Mouse (Mus musculus): ENCODE results near the gene Isg20l2. TPM values are rescaled to one million over a fixed set of nuclear protein-coding genes. Genes with fewer than 3 reads are reported as not detected.
A peak's percentile ranks its signal among the peaks of the same experiment; 100 is the strongest.

Gene Isg20l2
- polyA plus RNA-seq, 1 experiment from 2014 or later: 49.9 TPM

- no peak for ATAC-seq
- H3K36me3 ChIP-seq: peaks cover 33% of the 10 kb centered on the region
Observed at GRCm38 (mm10) chr3:87918551-87918950, 11.6 kb upstream of the Isg20l2 start.

GRCm38 (mm10) chr3:87919336-87920108, 10.6 kb upstream of the Isg20l2 start, which contains the start of gene Mrpl24:
Gene Mrpl24, plus strand, starts transcription at chr3:87919506.
- H3K36me3 ChIP-seq: peaks cover 34% of the 10 kb centered on the region
- under 1% methylated on average over 30 of the region's 30 CpGs for WGBS

More at GRCm38 (mm10) chr3:87918551-87918950, 11.6 kb upstream of the Isg20l2 start:
- Histone ChIP-seq H3K4me3 (replicated peaks) (no peak overlapping the region), H3K27ac (no peak overlapping the region), H3K9me3 (no peaks in the 10 kb centered on the region), H3K4me1 (replicated peaks) (peaks cover 8% of the 10 kb centered on the region), H3K27me3 (replicated peaks) (no peaks in the 10 kb centered on the region), H3K4me2 (replicated peaks) (no peak overlapping the region), H3K9ac (no peak overlapping the region)
- WGBS: 86% methylated on average over 1 of the region's 1 CpGs

DNA sequence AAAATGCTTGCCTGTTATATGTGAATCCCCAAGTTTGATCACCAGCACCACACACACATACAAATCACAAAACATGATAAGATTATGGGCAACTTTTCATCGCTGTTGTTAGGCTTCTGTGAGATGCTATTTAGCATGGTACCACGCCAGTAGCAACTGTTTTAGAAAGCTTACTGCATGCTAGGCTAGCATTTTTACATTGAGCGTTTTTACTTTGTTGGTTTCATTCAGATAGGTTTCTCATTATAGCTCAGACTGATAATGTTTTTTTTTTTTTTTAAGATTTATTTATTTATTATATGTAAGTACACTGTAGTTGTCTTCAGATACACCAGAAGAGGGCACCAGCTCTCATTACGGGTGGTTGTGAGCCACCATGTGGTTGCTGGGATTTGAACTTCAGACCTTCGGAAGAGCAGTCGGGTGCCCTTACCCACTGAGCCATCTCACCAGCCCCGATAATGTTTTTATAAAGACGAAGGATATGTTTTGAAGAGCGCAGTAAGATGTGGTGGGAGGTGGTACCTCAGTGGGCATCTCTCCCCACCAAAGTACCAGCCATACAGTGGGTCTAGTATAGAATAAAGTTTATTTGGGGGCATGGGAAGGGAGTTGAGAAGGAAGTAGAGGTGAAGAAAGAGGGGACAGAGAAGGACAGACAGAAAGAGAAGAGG, 9.7 kb upstream of the Isg20l2 start:
- Histone ChIP-seq H3K4me3 (replicated peaks) (peak overlapping the region; percentile 52), H3K4me1 (replicated peaks) (peaks cover 8% of the 10 kb centered on the region), H3K9ac (0 out of 2 replicates have a peak overlapping the region, but pooled peaks have one; percentile 63), H3K27me3 (replicated peaks) (no peaks in the 10 kb centered on the region), H3K4me2 (replicated peaks) (peak overlapping the region; percentile 70), H3K27ac (no peak overlapping the region), H3K36me3 (peaks cover 37% of the 10 kb centered on the region), H3K9me3 (no peaks in the 10 kb centered on the region)
- no peak for ATAC-seq
- 65% methylated on average over 9 of the region's 9 CpGs for WGBS

More at GRCm38 (mm10) chr3:87919336-87920108, 10.6 kb upstream of the Isg20l2 start, which contains the start of gene Mrpl24:
- Histone ChIP-seq H3K4me2 (replicated peaks) (peak within 1 kb of the TSS; percentile 70), H3K9ac (peak within 1 kb of the TSS; percentile 63), H3K27ac (peak within 1 kb of the TSS; percentile 60), H3K27me3 (replicated peaks) (no peaks in the 10 kb centered on the region), H3K4me1 (replicated peaks) (peaks cover 8% of the 10 kb centered on the region), H3K4me3 (replicated peaks) (peak within 1 kb of the TSS; percentile 52), H3K9me3 (no peaks in the 10 kb centered on the region)
- ATAC-seq: peak; percentile 83

DNA sequence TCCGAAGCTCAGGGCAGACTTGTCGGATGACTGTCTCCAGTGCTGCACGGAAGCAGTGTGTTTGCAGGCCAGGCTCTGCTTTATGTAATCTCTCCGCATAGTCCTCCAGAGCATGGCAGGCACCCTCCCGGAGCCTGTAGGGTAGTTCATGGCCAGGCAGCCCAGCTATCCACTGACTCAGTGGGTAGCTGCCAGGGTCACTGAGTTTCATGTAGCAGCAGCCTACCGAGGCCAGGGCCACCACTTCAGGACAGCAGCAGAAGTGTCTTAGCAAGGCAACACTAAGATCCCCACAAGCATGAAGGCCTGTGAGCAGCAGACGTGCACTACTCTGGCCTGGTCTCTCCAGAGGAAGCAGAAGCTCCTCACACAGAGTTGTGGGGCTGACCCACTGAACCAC, 5.1 kb upstream of the Isg20l2 start:
- 82% methylated on average over 7 of the region's 7 CpGs for WGBS
- no peak overlapping the region for H3K9ac ChIP-seq
- no peaks in the 10 kb centered on the region for H3K9me3 ChIP-seq
- no peaks in the 10 kb centered on the region for H3K27me3 ChIP-seq (replicated peaks)
- H3K4me1 ChIP-seq (replicated peaks): peaks cover 15% of the 10 kb centered on the region
- no peak overlapping the region for H3K27ac ChIP-seq
- H3K4me3 ChIP-seq (replicated peaks): no peak overlapping the region
- no peak overlapping the region for H3K4me2 ChIP-seq (replicated peaks)
- ATAC-seq: no peak
- H3K36me3 ChIP-seq: peaks cover 45% of the 10 kb centered on the region

- H3K27me3 ChIP-seq (replicated peaks): no peaks in the 10 kb centered on the region
- ATAC-seq: no peak
- no peak overlapping the region for H3K4me3 ChIP-seq (replicated peaks)
- no peak overlapping the region for H3K27ac ChIP-seq
- peaks cover 47% of the 10 kb centered on the region for H3K36me3 ChIP-seq
- 95% methylated on average over 5 of the region's 5 CpGs for WGBS
- H3K4me1 ChIP-seq (replicated peaks): peaks cover 21% of the 10 kb centered on the region
- H3K9me3 ChIP-seq: no peaks in the 10 kb centered on the region
- no peak overlapping the region for H3K9ac ChIP-seq
- no peak overlapping the region for H3K4me2 ChIP-seq (replicated peaks)
Observed at GRCm38 (mm10) chr3:87927452-87927851, 2.7 kb upstream of the Isg20l2 start.

GRCm38 (mm10) chr3:87929341-87930077, 605 bp upstream of the Isg20l2 start:
- Histone ChIP-seq H3K27me3 (replicated peaks) (no peaks in the 10 kb centered on the region), H3K9me3 (no peaks in the 10 kb centered on the region), H3K27ac (peak overlapping the region; percentile 84), H3K36me3 (peaks cover 33% of the 10 kb centered on the region), H3K4me2 (replicated peaks) (peak overlapping the region; percentile 76), H3K4me1 (replicated peaks) (peaks cover 29% of the 10 kb centered on the region), H3K4me3 (replicated peaks) (peak overlapping the region; percentile 83), H3K9ac (peak overlapping the region; percentile 96)
- ATAC-seq: peak; percentile 60
- 6% methylated on average over 26 of the region's 26 CpGs for WGBS

- Histone ChIP-seq H3K36me3 (peaks cover 26% of the 10 kb centered on the region), H3K4me3 (replicated peaks) (no peak overlapping the region), H3K4me2 (replicated peaks) (no peak overlapping the region), H3K27me3 (replicated peaks) (no peaks in the 10 kb centered on the region), H3K27ac (no peak overlapping the region), H3K9ac (no peak overlapping the region), H3K9me3 (no peaks in the 10 kb centered on the region), H3K4me1 (replicated peaks) (peaks cover 36% of the 10 kb centered on the region)
- WGBS: 83% methylated on average over 5 of the region's 5 CpGs
- no peak for ATAC-seq
Observed at GRCm38 (mm10) chr3:87934026-87934425, 3.9 kb downstream of the Isg20l2 start.

DNA sequence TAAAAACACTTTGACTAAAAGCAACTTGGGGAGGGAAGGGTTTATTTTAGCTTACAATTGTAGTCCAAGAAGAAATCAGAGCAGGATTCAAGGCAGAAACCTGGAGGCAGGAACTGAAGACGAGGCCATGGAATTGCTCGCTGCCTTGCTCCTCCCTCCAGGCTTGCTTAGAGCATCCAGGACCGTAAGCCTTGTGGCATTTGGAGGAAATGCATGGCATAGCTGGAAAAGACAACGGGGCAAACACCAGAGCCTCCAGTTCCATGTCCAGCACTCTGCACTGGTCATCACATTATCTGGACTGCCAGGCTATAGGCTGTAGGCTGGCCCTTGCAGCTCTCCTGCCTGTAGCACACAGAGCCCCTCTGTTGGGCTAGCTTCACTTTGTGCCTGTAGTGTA, 4.4 kb downstream of the Isg20l2 start:
- Histone ChIP-seq H3K27me3 (replicated peaks) (no peaks in the 10 kb centered on the region), H3K36me3 (peaks cover 29% of the 10 kb centered on the region)
- 62% methylated on average over 4 of the region's 4 CpGs for WGBS

GRCm38 (mm10) chr3:87935201-87935600, 5.1 kb downstream of the Isg20l2 start:
- Histone ChIP-seq H3K27me3 (replicated peaks) (no peaks in the 10 kb centered on the region), H3K36me3 (peaks cover 32% of the 10 kb centered on the region), H3K9me3 (no peaks in the 10 kb centered on the region), H3K4me3 (replicated peaks) (no peak overlapping the region), H3K27ac (no peak overlapping the region), H3K4me2 (replicated peaks) (no peak overlapping the region), H3K9ac (no peak overlapping the region), H3K4me1 (replicated peaks) (peaks cover 33% of the 10 kb centered on the region)
- ATAC-seq: no peak
- WGBS: 76% methylated on average over 4 of the region's 4 CpGs

More for the DNA sequence above, 4.4 kb downstream of the Isg20l2 start:
- H3K4me3 ChIP-seq (replicated peaks): no peak overlapping the region
- H3K9ac ChIP-seq: no peak overlapping the region
- H3K9me3 ChIP-seq: no peaks in the 10 kb centered on the region
- no peak overlapping the region for H3K27ac ChIP-seq
- H3K4me2 ChIP-seq (replicated peaks): no peak overlapping the region
- peaks cover 33% of the 10 kb centered on the region for H3K4me1 ChIP-seq (replicated peaks)
- ATAC-seq: no peak

- Histone ChIP-seq H3K4me2 (replicated peaks) (no peak overlapping the region), H3K36me3 (peaks cover 35% of the 10 kb centered on the region), H3K27me3 (replicated peaks) (no peaks in the 10 kb centered on the region), H3K4me1 (replicated peaks) (peaks cover 33% of the 10 kb centered on the region), H3K27ac (no peak overlapping the region), H3K4me3 (replicated peaks) (no peak overlapping the region), H3K9me3 (no peaks in the 10 kb centered on the region), H3K9ac (no peak overlapping the region)
- ATAC-seq: peak; percentile 44
- 96% methylated on average over 2 of the region's 2 CpGs for WGBS
Observed at GRCm38 (mm10) chr3:87935776-87936175, 5.7 kb downstream of the Isg20l2 start.

DNA sequence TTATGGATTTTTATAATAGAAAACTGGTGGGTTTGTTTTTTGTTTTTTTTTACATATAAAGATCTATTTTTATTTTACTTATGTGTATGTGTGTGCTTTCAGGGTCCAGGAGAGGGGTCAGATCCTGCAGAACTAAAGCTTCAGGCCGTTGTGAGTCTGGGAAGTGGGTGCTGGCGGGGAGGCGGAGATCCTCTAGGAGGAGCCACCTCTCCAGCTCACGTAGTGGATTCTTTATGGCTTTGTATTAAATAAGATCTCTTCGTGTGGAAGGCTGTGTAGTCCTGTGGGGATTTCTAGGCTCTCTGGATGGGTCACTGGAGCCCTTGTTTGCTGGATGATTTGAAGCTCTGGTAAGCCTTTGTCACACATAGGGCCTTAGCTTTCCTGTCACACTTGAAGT, 10.5 kb downstream of the Isg20l2 start:
- Histone ChIP-seq H3K27ac (no peak overlapping the region), H3K9me3 (no peaks in the 10 kb centered on the region)
- ATAC-seq: no peak

DNA sequence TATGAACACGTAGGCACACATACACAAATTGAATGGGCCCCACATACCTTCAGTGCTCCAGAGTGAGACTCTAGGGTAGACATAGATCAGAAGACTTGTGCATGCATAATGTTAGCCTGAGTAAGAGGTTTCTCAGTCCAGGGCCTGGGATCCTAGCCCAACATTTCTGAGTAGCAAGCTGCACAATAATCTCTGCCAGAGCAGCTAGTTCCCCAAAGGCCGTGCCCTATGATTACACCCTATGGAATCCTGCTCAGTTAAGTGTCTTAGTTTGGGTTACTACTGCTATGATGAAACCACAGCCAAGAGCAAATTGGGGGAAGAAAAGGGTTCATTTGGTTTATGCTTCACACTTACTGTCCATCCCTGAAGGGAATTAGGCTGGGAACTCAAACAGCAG, 12.4 kb downstream of the Isg20l2 start:
- no peak overlapping the region for H3K9ac ChIP-seq
- no peak overlapping the region for H3K4me2 ChIP-seq (replicated peaks)
- H3K4me3 ChIP-seq (replicated peaks): no peak overlapping the region
- no peak for ATAC-seq
- H3K9me3 ChIP-seq: no peaks in the 10 kb centered on the region
- 91% methylated on average over 2 of the region's 2 CpGs for WGBS
- peaks cover 38% of the 10 kb centered on the region for H3K36me3 ChIP-seq
- peaks cover 7% of the 10 kb centered on the region for H3K4me1 ChIP-seq (replicated peaks)
- H3K27me3 ChIP-seq (replicated peaks): peaks cover 5% of the 10 kb centered on the region
- H3K27ac ChIP-seq: no peak overlapping the region

More for the DNA sequence above, 10.5 kb downstream of the Isg20l2 start:
- H3K36me3 ChIP-seq: peaks cover 38% of the 10 kb centered on the region
- H3K4me1 ChIP-seq (replicated peaks): peaks cover 7% of the 10 kb centered on the region
- no peaks in the 10 kb centered on the region for H3K27me3 ChIP-seq (replicated peaks)
- no peak overlapping the region for H3K9ac ChIP-seq
- 67% methylated on average over 5 of the region's 5 CpGs for WGBS
- no peak overlapping the region for H3K4me2 ChIP-seq (replicated peaks)
- H3K4me3 ChIP-seq (replicated peaks): no peak overlapping the region

Measured in intestine, embryonic 15.5 days (tissue).